Mouse (Mus musculus) CH12.LX (cell line): Measurements from ENCODE around the gene Rnf20. TPM values are rescaled to one million over a fixed set of nuclear protein-coding genes. Genes with fewer than 3 reads are reported as not detected.
"Not testable (repeated sequence)": the region's sequence is repeated elsewhere in the genome, so short reads cannot be mapped to it uniquely, and the experiment has no call there.

Experiments used
- DNase-seq: peaks from one replicate; pipeline ENCODE4 v3.0.0-alpha.2; 2013; ENCODE audit errors: extremely low read depth
- H3K27ac ChIP-seq: 2 replicates; pipeline ENCODE4 v1.5.1; 2012; ENCODE audit warnings: low read depth, mild to moderate bottlenecking, control low read depth, moderate library complexity; ENCODE audit not compliant: insufficient read depth
- H3K27me3 ChIP-seq: replicated peaks from 2 replicates; pipeline ENCODE3; 2012; ENCODE audit warnings: inconsistent platforms
- H3K36me3 ChIP-seq, 2 experiments: replicated peaks in 1 of 2; 2 replicates each; pipeline versions ENCODE3 to v1.6.1; 2012; ENCODE audit warnings: inconsistent platforms in 1 of 2, low read length in 1 of 2, mild to moderate bottlenecking in 1 of 2, mixed read lengths in 1 of 2, moderate library complexity in 1 of 2; ENCODE audit not compliant: control insufficient read depth in 1 of 2, insufficient read depth in 1 of 2
- H3K4me1 ChIP-seq, 2 experiments: 2 replicates each; pipeline ENCODE4 v1.6.1; 2012; ENCODE audit warnings: inconsistent platforms in 1 of 2, moderate library complexity in 1 of 2; ENCODE audit not compliant: insufficient read depth in 2 of 2, control insufficient read depth in 1 of 2
- H3K4me2 ChIP-seq: 2 replicates; pipeline ENCODE4 v1.6.1; 2012; ENCODE audit warnings: low read depth, mild to moderate bottlenecking, control low read depth; ENCODE audit not compliant: poor library complexity, insufficient read depth, severe bottlenecking
- H3K4me3 ChIP-seq, 3 experiments: fragments of 150-350 bp in 1 of 3; sonication (generic) in 1 of 3; replicated peaks in 1 of 3; 2 replicates each; pipeline versions ENCODE3 to v1.5.1; 2011 to 2012; ENCODE audit warnings: low read depth in 2 of 3, low read length in 2 of 3, mild to moderate bottlenecking in 2 of 3, moderate library complexity in 2 of 3, control low read depth in 1 of 3, improper control_type of control experiment in 1 of 3, inconsistent platforms in 1 of 3, mixed read lengths in 1 of 3; ENCODE audit not compliant: poor library complexity in 1 of 3
- H3K79me2 ChIP-seq: replicated peaks from 2 replicates; pipeline ENCODE4 v1.6.1; 2012; ENCODE audit warnings: mild to moderate bottlenecking, moderate library complexity; ENCODE audit not compliant: control insufficient read depth, poor library complexity, insufficient read depth, severe bottlenecking; ENCODE audit errors: extremely low read depth
- H3K9ac ChIP-seq: 2 replicates; pipeline ENCODE4 v1.6.1; 2012; ENCODE audit warnings: low read depth, mild to moderate bottlenecking, control low read depth, moderate library complexity; ENCODE audit not compliant: insufficient read depth
- H3K9me3 ChIP-seq: replicated peaks from 2 replicates; pipeline ENCODE3; 2012; ENCODE audit warnings: low read length, inconsistent platforms, mixed read lengths
- POLR2A ChIP-seq: IDR thresholded peaks from 2 replicates; pipeline ENCODE4 v1.6.1; 2011; ENCODE audit warnings: low read depth, mild to moderate bottlenecking, improper control_type of control experiment, low read length
- RAD21 ChIP-seq: IDR thresholded peaks from 2 replicates; pipeline ENCODE4 v1.6.1; 2011; ENCODE audit warnings: low read depth, mild to moderate bottlenecking, low read length, improper control_type of control experiment, moderate library complexity
- RCOR1 ChIP-seq: conservative IDR thresholded peaks from 2 replicates; pipeline ENCODE4 v1.6.1; 2012; ENCODE audit warnings: low read depth, mild to moderate bottlenecking, inconsistent platforms, low read length, improper control_type of control experiment
- TBP ChIP-seq: conservative IDR thresholded peaks from 2 replicates; pipeline ENCODE4 v1.6.1; 2011; ENCODE audit warnings: low read depth, low read length, improper control_type of control experiment
- USF1 ChIP-seq: IDR thresholded peaks from 2 replicates; pipeline ENCODE4 v1.6.1; 2014; ENCODE audit warnings: low read depth, mild to moderate bottlenecking, inconsistent platforms, low read length, improper control_type of control experiment
- dilution Hi-C: fragments of 300-500 bp; cut with MboI; formaldehyde crosslinking; loops from 2 replicates; pipeline ENCODE4 v1.14.3; 2020; ENCODE audit warnings: low sequenced_read_pairs; ENCODE audit not compliant: extremely low pct_unique_long_range_greater_than_20kb, extremely low pct_ligation_motif_present
- in situ Hi-C: fragments of 300-500 bp; cut with MboI; formaldehyde crosslinking; loops from 3 replicates; pipeline ENCODE4 v1.14.3; 2019; ENCODE audit warnings: low sequenced_read_pairs, low pct_ligation_motif_present, low pct_unique_long_range_greater_than_20kb, mixed read lengths
- polyA plus RNA-seq: library from polyadenylated mRNA; unstranded; fragments of >175 nt; gene quantifications from 2 replicates; pipeline ENCODE4 v1.2.1, GENCODE M21; 2012; ENCODE audit warnings: low read depth; ENCODE audit not compliant: insufficient read length
- total RNA-seq, 2 experiments: library from RNA; depleted of rRNA; stranded (reverse); fragments of 300-350 nt in 1 of 2; fragments of >200 nt in 1 of 2; gene quantifications; 2 replicates each; pipeline ENCODE4 v1.2.3; 2012 to 2014

Rnf20 gene
- total and polyA plus RNA-seq, 3 experiments, result 47.9 to 61.5 (median 50.6) TPM

- in situ Hi-C loops, result no loop called here
- H3K79me2 ChIP-seq, result no peaks in the 10 kb centered on the region
- H3K9me3 ChIP-seq, result no peaks in the 10 kb centered on the region
- dilution Hi-C loops, result no loop called here
- H3K9ac ChIP-seq, result no peak overlapping the region
- H3K4me1 ChIP-seq, result no peaks in the 10 kb centered on the region
- no peaks in the 10 kb centered on the region for H3K36me3 ChIP-seq
- DNase-seq, result no peak
- H3K4me2 ChIP-seq, result no peak overlapping the region
- H3K4me3 ChIP-seq, result no peak overlapping the region
- TF ChIP-seq RCOR1, result no peak
- TF ChIP-seq USF1, result no peak
- no peak for TF ChIP-seq TBP
- no peak for TF ChIP-seq RAD21
- no peak for TF ChIP-seq POLR2A
- H3K27ac ChIP-seq, result no peak overlapping the region
- no peaks in the 10 kb centered on the region for H3K27me3 ChIP-seq
These were observed 27.2 kb upstream of the Rnf20 start for GRCm38 (mm10) chr4:49604616-49605015.

GRCm38 (mm10) chr4:49605459-49605858 lies 26.3 kb upstream of the Rnf20 start:
- Histone ChIP-seq H3K9me3 (no peaks in the 10 kb centered on the region), H3K79me2 (no peaks in the 10 kb centered on the region), H3K4me1 (no peaks in the 10 kb centered on the region), H3K4me2 (no peak overlapping the region), H3K36me3 (no peaks in the 10 kb centered on the region), H3K4me3 (no peak overlapping the region), H3K9ac (no peak overlapping the region), H3K27ac (no peak overlapping the region), H3K27me3 (no peaks in the 10 kb centered on the region)
- in situ Hi-C loops, result no loop called here
- dilution Hi-C loops, result no loop called here
- DNase-seq, result no peak
- TF ChIP-seq USF1, result no peak

- no peaks in the 10 kb centered on the region for H3K36me3 ChIP-seq
- H3K27ac ChIP-seq, result no peak overlapping the region
- dilution Hi-C loops, result no loop called here
- in situ Hi-C loops, result no loop called here
- DNase-seq, result no peak
- TF ChIP-seq RCOR1, result no peak
- TF ChIP-seq, all 38 proteins: peak for 0
- Histone ChIP-seq H3K4me3 (no peak overlapping the region), H3K27me3 (no peaks in the 10 kb centered on the region), H3K4me2 (no peak overlapping the region), H3K9ac (no peak overlapping the region), H3K4me1 (peaks cover 0 to 12% of the 10 kb centered on the region in 2 experiments; a peak in 2 of 4 replicates), H3K79me2 (no peaks in the 10 kb centered on the region), H3K9me3 (no peaks in the 10 kb centered on the region)
These were observed 14.9 kb upstream of the Rnf20 start for GRCm38 (mm10) chr4:49616924-49617323.

GRCm38 (mm10) chr4:49619861-49620260 lies 11.9 kb upstream of the Rnf20 start:
- H3K9me3 ChIP-seq, H3K27me3 ChIP-seq, H3K9ac ChIP-seq, H3K4me1 ChIP-seq, H3K4me3 ChIP-seq, H3K79me2 ChIP-seq, H3K36me3 ChIP-seq, H3K27ac ChIP-seq, DNase-seq, H3K4me2 ChIP-seq, dilution Hi-C loops: not testable (repeated sequence)
- in situ Hi-C loops, result loop anchor here (10.0 kb wide), 1 partner anchor 55 kb away; no protein-coding TSS in a partner anchor
